Mouse (Mus musculus) activated CD4-positive, CD25-positive, alpha-beta regulatory T cell, adult 4 months (primary cell): ENCODE results near the gene Cetn4. TPM values are rescaled to one million over a fixed set of nuclear protein-coding genes. Genes with fewer than 3 reads are reported as not detected.
A peak's percentile ranks its signal among the peaks of the same experiment; 100 is the strongest.

ENCODE experiments used
- ATAC-seq: one replicate; pipeline ENCODE4 v1.8.0; 2017
- polyA plus RNA-seq, 2 experiments: library from polyadenylated mRNA; unstranded; fragments of 100-300 nt; shearing (Covaris generic); gene quantifications; one replicate each; pipeline ENCODE4 v1.2.1; 2017

Gene Cetn4
- polyA plus RNA-seq: under 1 TPM; 0.31 to 0.75 TPM

DNA sequence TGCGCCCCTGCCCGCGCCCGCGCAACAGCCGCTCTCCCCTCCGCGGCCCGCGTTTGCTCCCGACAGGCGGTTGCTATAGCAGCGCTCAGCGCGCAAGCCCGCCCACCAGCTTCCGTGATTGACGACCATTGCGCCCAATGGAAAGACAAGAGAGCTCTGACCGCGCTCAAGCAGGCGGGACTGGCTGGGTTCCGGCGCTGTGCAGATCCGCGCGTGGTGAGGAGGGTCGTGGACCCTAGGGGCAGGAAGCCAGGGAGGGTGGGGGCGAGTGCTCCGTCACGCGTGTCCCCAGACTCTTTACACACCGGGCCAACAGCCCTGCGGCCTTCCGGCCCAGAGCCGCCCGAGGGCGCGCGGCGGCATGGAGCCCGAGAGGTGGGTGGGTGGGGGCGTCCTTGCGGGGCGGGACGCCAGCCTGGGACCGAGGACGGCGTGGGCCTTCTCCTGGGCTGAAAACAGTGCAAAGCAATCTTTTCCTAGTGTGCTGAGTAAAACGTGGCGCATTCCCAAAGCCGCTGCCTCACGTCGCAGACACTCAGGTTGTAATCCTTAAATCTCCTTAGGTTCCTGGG lies at the start of gene Cetn4, which contains the start of gene Bbs12:
Gene Cetn4, minus strand, starts transcription at position 339 of the 572 bp plus-strand sequence.
Gene Bbs12, plus strand, starts transcription at position 185 of the 572 bp plus-strand sequence.
- ATAC-seq: peak; percentile 90

DNA sequence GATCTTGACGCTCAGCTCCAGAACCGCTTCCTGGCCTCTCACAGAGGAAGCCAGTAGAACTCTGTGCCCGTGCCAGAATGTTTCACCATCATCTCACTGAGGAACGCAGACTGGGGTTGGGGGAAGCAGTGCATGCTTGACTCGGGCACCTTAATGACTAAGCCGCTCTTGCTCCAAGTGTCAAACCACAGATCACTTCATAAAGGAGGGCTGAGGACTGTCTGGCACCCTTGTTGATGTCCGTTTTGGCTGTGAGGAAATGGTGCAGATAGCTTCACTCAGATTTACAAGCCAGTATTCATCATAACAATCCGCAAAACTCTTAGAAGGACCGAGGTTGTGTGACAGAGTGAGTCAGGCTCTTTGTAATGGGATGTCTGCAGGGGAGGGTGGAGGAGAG lies 48.2 kb upstream of the Cetn4 start:
- no peak for ATAC-seq

DNA sequence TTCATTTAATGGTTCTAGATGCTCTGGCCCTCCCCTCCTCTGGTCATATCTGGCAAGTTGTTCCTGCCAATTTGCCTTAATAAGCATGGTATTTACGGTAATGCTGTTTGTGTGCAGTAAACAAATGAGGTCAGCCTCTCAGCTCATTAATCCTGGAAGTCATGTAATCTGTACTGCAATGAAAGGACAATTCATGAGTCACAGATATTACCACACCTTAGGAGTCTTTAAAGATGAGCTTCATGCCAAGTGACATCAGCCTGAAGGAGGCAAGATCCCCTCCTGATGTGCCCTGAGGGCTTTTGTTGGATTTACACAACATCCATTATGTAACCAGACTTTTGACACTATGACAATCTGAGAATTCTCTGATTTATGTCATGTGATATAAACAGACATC lies 42.2 kb upstream of the Cetn4 start:
- no peak for ATAC-seq

DNA sequence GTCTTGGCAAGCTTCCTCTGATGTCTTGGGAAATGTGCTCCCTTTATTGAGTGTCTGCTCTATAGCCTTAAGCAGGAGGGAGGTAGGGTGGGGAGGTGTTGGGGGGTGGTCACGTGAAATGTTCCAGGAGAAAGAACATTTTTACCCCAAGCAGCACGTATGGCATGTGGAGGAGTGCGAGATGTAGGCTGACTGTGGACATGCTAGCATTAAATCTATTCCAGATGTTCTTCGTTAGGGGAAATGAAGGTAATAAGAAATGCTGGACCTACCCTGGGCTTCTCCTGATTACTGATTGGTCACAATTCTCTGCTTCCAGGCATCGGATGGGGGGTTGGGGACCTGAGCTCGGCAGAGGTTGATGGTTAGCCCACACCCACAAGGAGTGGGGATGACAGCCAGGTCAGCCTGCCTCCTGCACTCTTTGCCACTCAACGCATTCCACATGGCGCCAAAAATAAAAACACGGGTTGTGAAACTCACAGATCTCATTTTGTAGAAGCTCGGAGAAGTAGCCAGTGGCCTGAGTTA lies 41.5 kb upstream of the Cetn4 start:
- ATAC-seq: no peak

DNA sequence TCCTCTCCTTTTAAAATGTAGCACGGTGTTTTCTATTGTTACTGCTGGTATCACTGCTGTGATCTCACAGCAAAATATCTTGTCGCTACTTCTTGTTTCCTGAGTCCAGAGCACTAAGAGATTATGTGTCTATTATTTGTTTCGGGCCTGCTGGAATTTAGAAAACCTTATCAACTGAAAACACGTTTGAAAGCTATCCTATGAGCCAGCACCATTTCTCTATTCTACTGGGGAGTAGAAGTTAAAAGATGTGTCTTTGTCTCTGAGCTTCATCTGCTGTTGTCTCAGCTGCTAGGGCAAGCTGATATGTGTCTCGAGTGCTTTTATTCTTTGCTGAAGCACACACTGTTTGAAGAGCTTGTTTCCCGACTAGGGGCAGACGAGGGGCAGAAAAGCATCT lies 37.9 kb upstream of the Cetn4 start:
- no peak for ATAC-seq

DNA sequence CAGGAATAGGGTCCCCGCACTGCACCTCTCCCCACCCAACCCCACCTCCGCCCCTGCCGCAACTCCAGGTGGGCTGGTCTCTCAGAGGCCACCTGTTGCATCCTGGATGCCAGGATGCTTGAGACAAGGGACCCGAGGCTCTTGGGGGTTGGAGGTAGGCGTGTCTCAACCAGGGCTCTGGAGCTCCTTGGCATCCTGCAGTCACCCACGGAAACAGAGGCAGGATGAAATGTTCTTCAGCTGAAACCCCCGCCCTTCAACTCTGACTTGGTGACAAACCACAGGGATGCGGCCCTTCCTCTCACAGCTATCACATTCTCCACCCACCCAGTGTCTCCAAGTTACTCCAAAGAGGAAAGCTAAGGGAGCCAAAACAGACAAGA lies 36.6 kb upstream of the Cetn4 start:
- ATAC-seq: peak; percentile 53

DNA sequence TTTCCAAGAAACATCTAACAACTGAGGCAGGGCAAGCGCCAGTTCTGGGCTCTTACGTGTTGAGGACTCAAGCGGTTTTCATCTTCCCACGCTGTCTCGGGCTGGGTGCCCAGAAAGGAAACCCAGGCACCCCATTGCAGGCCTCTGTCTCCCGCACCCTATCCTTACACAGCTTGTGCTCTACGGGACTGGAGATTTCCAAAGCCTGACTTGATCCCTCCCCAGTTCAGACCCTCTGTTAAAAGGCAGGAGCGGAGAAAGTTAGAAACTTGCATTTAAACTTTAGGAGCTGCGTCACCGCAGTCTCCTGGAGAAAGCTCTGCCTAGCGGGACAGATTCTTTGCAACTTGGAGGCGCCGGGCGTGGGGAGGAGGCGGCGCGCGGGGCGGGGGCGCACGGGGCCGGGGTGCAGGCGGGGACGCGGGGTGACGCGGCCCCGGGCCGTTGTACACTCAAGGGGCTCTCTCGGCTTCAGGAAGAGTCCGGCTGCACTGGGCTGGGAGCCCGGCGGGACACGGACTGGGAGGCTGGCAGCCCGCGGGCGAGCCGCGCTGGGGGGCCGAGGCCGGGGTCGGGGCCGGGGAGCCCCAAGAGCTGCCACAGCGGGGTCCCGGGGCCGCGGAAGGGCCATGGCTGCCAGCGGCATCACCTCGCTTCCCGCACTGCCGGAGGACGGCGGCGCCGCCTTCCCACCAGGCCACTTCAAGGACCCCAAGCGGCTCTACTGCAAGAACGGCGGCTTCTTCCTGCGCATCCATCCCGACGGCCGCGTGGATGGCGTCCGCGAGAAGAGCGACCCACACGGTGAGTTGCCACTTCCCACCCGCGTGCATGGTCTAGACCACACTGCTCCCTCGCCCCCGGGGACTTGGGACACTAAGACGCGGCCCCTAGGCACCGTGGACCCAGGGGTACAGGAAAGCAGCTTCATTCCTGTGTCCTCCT lies 36.0 kb upstream of the Cetn4 start, which contains the start of gene Fgf2:
Gene Fgf2, plus strand, starts transcription at position 126 of the 945 bp plus-strand sequence.
- ATAC-seq: peak; percentile 67

DNA sequence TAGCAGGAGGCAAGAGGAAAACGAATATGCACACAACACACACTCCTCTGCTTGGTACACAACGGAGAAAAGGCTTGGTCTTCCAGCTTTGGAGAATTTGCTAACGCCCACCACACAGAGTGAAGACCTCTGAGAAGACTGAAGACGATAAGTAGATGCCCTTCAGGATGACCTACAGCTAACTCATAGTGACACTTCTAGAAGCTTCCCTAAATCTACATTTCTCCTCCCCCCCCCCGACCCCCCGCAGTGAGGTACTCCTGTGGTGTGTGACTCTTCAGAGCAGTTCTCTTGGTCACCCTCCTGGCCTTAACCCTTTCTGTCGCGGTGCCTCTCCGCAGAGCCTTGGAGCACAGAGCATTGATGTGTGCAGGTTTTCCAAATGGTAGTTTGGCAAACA lies 35.2 kb upstream of the Cetn4 start:
- no peak for ATAC-seq

DNA sequence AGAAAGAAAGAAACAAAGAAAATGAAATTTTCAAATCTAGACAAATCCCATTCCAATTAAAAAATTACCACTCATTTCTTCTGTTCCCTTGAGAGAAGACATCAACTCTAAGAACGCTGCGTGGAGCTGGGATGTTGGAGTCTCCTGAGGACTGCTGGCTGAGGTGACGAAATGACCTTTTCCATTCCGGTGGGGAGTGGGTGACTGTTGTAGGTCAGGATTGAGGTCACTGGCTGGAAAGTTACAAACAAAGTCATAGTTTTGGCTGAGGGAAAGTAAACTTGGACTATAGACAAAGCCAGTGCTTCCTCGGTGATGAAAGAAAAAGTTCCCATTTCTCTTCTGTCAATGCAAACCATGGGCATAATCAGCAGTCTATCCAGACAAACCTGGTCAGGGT lies 30.3 kb upstream of the Cetn4 start:
- no peak for ATAC-seq

DNA sequence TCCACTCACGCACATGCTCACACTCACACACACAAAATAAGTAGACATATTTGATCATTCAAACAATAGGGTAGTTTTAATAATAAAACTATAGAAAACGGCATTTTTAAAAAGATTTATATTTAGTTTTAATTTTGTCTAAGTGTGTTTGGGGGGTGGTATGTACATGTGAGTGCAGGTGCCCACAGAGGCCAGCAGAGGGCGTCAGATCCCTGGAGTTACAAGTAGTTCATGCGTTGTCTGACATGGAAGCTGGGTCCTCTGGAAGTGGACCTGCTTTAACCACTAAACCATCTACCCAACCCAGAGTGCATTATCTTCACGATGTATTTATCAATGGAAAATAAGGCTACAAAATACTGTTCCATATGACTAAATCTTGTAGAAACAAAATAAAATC lies 28.6 kb upstream of the Cetn4 start:
- no peak for ATAC-seq

DNA sequence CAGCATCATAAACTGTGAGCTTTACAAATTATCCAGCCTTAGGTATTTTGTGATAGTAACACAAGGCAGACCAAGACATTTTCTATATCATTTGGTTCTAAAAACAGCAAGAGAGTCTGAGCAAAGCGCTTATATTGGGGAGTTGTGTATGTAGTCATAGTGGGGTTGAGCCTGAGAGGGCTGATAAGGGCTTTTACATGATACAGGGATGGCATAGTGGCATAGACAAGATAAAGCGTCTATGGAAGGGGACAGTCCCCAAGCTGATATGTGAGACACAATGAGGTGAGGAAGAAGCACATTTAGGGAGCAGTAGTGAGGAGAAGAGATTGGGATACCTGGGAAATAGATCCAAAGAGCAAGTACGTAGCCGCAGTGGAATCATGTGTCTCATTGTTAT lies 21.5 kb upstream of the Cetn4 start:
- ATAC-seq: no peak

DNA sequence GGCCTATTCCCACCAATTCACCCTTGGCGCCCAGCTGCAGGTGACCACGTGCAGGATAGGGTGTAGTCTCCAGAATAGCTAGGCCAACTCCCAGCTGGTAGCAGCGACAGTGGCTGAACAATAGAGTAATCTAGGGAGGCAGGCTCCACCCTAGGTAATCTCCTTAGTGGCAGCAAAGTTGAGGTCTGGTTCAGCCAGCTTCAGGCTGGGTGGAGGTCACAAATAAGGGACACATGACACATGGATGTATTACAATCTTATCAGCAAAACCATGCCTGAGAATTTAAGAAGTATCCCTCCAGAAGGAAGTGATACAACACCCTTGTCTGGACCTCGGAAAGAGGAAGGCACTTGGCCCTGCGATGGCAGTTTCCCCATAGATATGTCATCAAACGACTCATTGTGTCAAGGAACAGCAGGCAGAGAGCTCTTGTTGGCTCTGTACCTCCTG lies 19.5 kb upstream of the Cetn4 start:
- no peak for ATAC-seq

DNA sequence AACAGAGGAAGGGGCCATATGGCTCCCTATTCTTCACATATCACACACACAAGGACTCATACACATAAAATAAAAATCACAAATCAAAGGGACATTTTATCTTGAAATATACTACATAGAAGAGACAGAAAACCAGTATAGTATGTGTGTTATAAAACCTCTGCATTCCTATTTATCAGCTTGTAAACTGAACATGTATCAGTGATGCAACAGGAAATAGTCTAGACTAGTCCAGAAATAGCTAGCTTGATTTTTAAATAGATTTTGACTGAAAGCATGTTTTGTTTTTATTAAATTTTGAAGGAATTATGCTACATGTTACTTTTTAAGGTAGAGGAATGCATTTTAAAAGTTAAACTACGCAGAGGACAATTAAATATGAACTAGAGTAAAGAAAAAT lies 17.5 kb upstream of the Cetn4 start:
- ATAC-seq: no peak

DNA sequence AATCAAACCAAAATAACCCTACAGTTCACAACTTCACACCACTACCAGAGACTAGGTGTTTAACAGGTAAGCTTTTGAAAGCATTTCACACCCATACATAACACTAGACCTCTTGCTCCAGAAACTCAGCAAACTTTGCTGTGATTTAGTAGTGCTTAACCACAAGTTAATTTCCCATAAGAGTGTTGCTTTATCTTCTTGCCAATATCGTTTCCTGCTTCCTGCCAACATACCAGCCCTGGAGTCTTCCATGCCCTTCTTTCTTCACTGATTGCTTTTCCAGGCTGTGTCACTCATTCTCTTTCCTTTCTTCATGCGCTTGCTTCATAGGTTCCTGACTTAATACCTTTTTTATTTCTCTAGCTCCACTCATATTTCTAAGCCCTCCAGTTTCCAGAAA lies 16.0 kb upstream of the Cetn4 start:
- no peak for ATAC-seq

DNA sequence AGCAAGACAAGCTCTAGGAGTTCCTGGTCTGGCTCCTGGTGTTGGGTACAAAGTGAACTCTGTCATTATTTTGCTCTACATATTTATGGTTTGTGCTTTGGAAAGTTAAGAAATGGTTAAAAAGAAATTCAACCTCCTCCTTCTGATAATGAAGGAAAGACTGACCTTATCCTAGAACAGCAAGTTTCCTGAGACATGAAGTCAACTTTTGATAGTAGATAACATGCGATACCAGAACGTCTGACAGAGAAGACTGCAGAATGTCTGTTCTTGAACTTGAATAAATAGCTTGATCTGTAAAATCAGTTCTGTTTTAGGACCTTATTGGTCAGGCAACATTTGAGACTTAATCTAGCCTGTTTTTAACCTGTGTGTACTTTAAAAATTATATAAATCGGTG lies 14.1 kb upstream of the Cetn4 start:
- ATAC-seq: no peak

DNA sequence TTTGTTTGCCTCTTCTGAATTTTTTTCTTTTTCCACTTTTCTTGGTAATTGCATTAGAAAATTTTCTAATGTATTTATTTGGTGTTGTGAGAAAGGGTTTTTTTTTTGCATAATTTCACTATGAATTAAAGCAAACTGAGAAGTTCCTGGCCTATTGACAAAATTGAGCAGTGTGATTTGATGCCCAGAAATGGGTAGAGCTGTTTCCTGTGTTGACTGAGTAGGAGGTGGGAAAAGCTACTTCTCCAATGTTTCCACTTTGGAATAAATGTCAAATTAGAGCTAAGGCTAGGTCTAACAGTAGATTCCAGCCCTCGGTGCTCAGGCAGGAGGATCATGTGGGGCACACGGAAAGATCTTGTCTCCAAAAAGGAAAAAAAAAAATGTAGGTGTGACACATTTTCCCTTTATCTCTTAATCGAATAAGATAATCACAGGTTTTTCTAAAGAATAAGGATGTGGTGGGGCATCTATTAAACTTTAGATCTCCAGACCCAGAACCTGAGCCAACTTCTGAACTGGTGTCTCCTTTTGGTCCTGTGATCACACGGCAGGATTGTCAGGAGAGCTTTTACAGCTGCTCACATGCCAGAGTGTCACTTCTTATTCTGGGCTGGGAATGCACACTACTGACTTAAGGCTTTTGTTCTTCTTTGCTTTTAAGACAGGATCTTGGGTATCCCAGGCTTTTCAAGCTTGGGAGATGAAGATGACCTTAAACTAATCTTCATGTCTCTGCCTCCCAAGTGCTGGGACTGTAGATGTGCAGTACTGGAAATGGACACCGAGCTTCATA lies 13.0 kb upstream of the Cetn4 start:
- ATAC-seq: no peak

DNA sequence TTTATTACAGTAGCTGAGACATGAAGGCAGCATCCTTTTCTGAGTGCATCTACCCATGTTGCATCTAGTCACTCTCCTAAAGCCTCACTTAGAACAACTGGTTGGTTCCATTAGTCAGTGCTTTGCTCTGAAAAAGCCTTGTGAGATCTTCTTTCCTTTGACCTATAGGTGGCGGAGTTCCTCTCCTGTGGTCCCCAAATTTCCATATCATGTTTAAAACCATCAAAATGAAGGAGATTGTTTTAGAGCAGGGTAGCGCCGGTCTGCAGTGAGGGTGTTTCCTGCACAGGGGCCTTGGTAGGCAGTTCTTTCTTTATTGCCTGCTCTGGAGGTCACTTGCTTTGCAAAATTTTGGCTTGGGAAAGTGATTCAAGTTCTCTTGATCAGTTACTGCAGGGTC lies 11.8 kb upstream of the Cetn4 start:
- ATAC-seq: peak; percentile 61

DNA sequence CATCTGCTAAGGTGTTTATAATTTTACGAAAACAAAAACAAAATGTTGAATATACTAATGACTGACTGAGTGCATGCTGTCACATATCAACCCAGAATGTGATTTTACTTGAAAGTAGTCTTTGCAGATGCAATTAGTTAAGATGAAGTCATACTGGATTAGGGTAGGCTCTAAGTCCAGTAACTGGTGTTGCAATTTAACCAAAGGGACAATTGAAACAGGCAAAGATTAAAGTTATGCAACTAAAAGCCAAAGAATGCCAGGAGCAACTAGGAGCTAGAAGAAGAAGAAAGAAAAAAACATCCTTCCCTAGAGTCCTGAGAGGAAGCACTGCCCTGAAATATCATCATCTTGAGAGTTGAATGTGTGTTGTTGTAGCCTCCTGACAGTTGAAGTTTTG lies 3.7 kb upstream of the Cetn4 start:
- no peak for ATAC-seq

DNA sequence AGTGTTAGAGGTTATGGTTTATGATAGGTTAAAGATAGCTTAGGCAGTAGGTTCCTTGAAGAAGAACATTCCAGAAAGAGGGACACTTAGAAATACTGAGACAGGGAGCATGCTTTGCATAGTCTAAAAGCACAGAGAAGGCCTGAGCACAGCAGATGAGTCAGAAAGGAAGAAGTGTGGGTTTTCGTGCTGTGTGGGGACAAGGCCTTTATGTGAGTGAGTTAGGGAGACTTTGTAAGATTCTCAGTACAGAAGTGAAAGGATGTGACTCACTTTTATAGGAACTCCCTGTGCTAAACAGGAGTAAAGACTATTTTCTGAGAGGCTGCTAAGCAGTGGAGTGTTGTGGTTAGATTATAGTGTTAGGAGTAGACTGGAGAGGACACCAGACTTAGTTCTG lies 863 bp upstream of the Cetn4 start:
- ATAC-seq: peak; percentile 70

DNA sequence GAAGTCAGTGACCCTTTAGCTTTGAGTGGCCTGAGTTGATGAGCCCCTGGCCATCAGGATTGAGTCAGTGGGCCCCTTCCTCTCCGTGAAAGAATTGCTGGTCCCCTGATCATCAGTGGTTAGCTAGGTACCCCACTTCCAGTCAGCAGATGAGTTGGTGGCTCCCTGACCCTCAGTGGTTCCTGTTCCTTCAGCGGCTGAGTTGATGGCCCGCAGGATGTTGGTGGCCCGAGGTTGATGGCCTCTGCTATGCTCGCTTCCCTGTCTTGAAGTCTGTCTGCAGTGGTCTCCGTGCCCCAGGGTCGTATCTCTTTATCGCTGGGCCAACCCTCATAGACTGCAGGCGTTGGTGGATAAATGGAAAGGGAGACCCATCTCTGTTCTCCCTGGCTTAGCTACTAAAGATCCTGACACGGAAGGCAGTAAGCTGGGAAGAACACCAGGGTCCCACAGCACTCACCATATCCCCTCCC lies 575 bp downstream of the Cetn4 start:
- ATAC-seq: peak; percentile 3

DNA sequence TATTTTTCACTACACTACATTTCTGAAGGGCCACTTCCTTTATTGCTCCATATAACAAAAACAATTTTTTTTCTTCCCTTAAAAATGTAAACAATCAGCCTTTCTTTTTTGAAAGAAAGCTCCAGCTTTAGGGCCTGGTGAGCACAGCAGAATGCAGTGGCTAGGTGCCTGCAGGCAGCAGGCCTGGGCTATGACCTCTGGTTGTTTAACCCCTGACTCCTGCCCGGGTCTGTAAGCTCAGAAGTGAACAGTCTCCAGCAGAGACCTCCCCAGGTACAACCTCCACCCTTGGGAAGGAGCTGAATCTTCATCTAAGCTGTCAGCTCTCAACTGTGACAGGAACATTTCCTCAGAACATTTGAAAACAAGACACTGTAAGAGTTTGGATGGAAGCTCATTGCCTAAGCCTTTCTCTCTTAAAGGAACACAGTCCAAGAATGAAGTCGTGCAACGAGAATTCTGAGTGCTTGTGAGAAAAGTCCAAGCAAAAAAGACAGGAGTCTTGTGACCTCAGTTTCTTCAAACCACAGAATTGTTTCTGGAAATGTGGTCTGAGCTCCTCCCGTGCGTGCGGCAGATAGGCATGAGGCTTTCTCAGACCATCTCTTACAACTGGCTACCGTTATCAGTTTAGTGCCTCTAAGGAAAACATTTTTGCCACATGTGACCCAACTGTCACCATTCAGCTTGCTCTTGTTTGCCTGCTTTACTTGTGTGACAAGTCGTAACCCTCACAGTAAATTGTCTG lies 8.9 kb downstream of the Cetn4 start:
- ATAC-seq: no peak

DNA sequence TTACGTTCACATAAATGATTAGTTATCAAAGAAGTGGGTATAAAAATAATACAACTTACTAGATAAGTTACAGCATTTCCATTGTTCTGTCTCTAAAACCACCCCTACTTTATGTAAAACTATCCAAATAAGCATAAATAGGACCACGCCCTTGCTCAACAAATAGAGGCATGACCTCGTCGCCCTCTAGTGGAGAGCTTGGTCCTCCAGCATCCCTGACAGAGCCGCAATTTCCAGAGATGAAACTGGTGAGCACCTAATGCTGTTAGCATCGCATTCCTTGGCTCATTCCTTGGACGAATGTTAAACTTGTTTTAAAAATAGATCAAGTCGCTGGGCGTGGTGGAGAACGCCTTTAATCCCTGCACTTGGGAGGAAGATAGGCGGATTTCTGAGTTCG lies 9.8 kb downstream of the Cetn4 start:
- ATAC-seq: peak; percentile 95
